Mouse (Mus musculus) erythroblast, embryonic 14.5 days (primary cell): ENCODE measurements around the gene Dusp14.

ENCODE experiments used
- GATA1 ChIP-seq: IDR thresholded peaks from 2 replicates; pipeline ENCODE4 v1.6.1; 2012; ENCODE audit warnings: low read length, inconsistent platforms, mixed read lengths
- TAL1 ChIP-seq: IDR thresholded peaks from 3 replicates; pipeline ENCODE4 v1.6.1; 2012; ENCODE audit warnings: low read length, inconsistent platforms, mixed read lengths

DNA sequence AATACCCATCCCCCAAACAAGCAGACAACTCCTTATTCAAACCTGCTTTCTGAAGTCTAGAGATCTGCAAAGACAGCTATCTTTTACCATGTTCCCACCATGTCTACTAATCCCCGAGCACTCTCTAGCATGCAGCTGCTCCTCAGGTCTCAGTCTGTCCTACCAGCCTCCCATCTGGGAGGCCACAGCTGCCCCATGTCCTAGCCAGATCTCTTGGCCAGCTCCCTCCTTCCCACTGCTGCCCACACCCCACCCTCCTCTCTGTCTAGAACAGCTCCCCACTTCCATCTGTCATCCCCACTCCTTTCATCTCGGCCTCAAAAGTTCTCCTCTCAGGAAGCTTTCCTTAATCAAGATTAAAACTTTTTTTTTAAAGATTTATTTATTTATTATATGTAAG is 7.9 kb upstream of the Dusp14 start:
- TF ChIP-seq GATA1 (no peak), TAL1 (no peak)
